Mouse (Mus musculus): Measurements from ENCODE around the gene Lca5l. TPM values are rescaled to one million over a fixed set of nuclear protein-coding genes. Genes with fewer than 3 reads are reported as not detected.
"Not testable (repeated sequence)": the region's sequence is repeated elsewhere in the genome, so short reads cannot be mapped to it uniquely, and the experiment has no call there.

Gene Lca5l
- polyA plus RNA-seq, 1 experiment from 2014 or later: 1.1 TPM

- Histone ChIP-seq H3K9ac (peak within 1 kb of the TSS; percentile 79), H3K27me3 (no peaks in the 10 kb centered on the region), H3K4me1 (peaks cover 23% of the 10 kb centered on the region), H3K4me2 (peak within 1 kb of the TSS; percentile 75), H3K9me3 (replicated peaks) (0 out of 2 replicates have a peak, but pooled peaks cover 4% of the 10 kb centered on the region), H3K27ac (peak within 1 kb of the TSS; percentile 52), H3K36me3 (ENCODE audit: poor library complexity, severe bottlenecking) (no peaks in the 10 kb centered on the region), H3K4me3 (peak within 1 kb of the TSS; percentile 69)
- WGBS: under 1% methylated on average over 68 of the region's 68 CpGs
- peak; percentile 98 for ATAC-seq
Measured at GRCm38 (mm10) chr16:96145110-96145800, 46.8 kb downstream of the Lca5l start, which contains the start of gene Wrb. Wrb (plus strand) TSS chr16:96145407.

GRCm38 (mm10) chr16:96144748-96145109, 47.3 kb downstream of the Lca5l start:
- not testable (repeated sequence) for H3K27me3 ChIP-seq; H3K4me2 ChIP-seq; H3K9me3 ChIP-seq (replicated peaks); H3K27ac ChIP-seq; H3K36me3 ChIP-seq (ENCODE audit: poor library complexity, severe bottlenecking); H3K9ac ChIP-seq
- H3K4me3 ChIP-seq: peak overlapping the region; percentile 69
- 28% methylated on average over 6 of the region's 6 CpGs for WGBS
- ATAC-seq: peak; percentile 28
- H3K4me1 ChIP-seq: peaks cover 23% of the 10 kb centered on the region

- WGBS: 1% methylated on average over 9 of the region's 9 CpGs
- H3K4me2 ChIP-seq: peak overlapping the region; percentile 89
- H3K36me3 ChIP-seq (ENCODE audit: poor library complexity, severe bottlenecking): peaks cover 29% of the 10 kb centered on the region
- peak overlapping the region; percentile 88 for H3K9ac ChIP-seq
- no peak for ATAC-seq
- peak overlapping the region; percentile 98 for H3K27ac ChIP-seq
- H3K9me3 ChIP-seq (replicated peaks): no peaks in the 10 kb centered on the region
- peak overlapping the region; percentile 69 for H3K4me3 ChIP-seq
- H3K4me1 ChIP-seq: peaks cover 39% of the 10 kb centered on the region
- H3K27me3 ChIP-seq: no peaks in the 10 kb centered on the region
Measured at GRCm38 (mm10) chr16:96128466-96128865, 63.6 kb downstream of the Lca5l start.

- no peaks in the 10 kb centered on the region for H3K27me3 ChIP-seq
- under 1% methylated on average over 55 of the region's 72 CpGs for WGBS
- peak within 1 kb of the TSS; percentile 89 for H3K4me2 ChIP-seq
- peak within 1 kb of the TSS; percentile 69 for H3K4me3 ChIP-seq
- peak within 1 kb of the TSS; percentile 98 for H3K27ac ChIP-seq
- peaks cover 35% of the 10 kb centered on the region for H3K36me3 ChIP-seq (ENCODE audit: poor library complexity, severe bottlenecking)
- H3K4me1 ChIP-seq: peaks cover 39% of the 10 kb centered on the region
- H3K9ac ChIP-seq: peak within 1 kb of the TSS; percentile 88
- H3K9me3 ChIP-seq (replicated peaks): no peaks in the 10 kb centered on the region
- peak; percentile 97 for ATAC-seq
Measured at GRCm38 (mm10) chr16:96127657-96128344, 64.3 kb downstream of the Lca5l start, which contains the start of gene Hmgn1. Hmgn1 (minus strand) TSS chr16:96127729.

- Histone ChIP-seq H3K4me1 (peaks cover 39% of the 10 kb centered on the region), H3K27ac (peak overlapping the region; percentile 98), H3K4me3 (peak overlapping the region; percentile 69), H3K4me2 (peak overlapping the region; percentile 89), H3K9me3 (replicated peaks) (no peaks in the 10 kb centered on the region), H3K9ac (peak overlapping the region; percentile 88), H3K27me3 (no peaks in the 10 kb centered on the region), H3K36me3 (ENCODE audit: poor library complexity, severe bottlenecking) (peaks cover 41% of the 10 kb centered on the region)
- ATAC-seq: peak; percentile 78
- 0% methylated on average over 38 of the region's 52 CpGs for WGBS
Measured at GRCm38 (mm10) chr16:96127288-96127656, 64.8 kb downstream of the Lca5l start.

GRCm38 (mm10) chr16:96126684-96127171, 65.3 kb downstream of the Lca5l start:
- peaks cover 39% of the 10 kb centered on the region for H3K4me1 ChIP-seq
- H3K27me3 ChIP-seq: no peaks in the 10 kb centered on the region
- H3K9ac ChIP-seq: peak overlapping the region; percentile 88
- ATAC-seq: no peak
- peaks cover 42% of the 10 kb centered on the region for H3K36me3 ChIP-seq (ENCODE audit: poor library complexity, severe bottlenecking)
- H3K4me3 ChIP-seq: peak overlapping the region; percentile 69
- 5% methylated on average over 19 of the region's 19 CpGs for WGBS
- H3K27ac ChIP-seq: peak overlapping the region; percentile 98
- H3K9me3 ChIP-seq (replicated peaks): no peaks in the 10 kb centered on the region
- H3K4me2 ChIP-seq: peak overlapping the region; percentile 89

- Histone ChIP-seq H3K9me3 (replicated peaks) (no peaks in the 10 kb centered on the region), H3K4me2 (no peak overlapping the region), H3K27me3 (no peaks in the 10 kb centered on the region), H3K9ac (no peak overlapping the region), H3K4me3 (no peak overlapping the region), H3K36me3 (ENCODE audit: poor library complexity, severe bottlenecking) (peaks cover 59% of the 10 kb centered on the region), H3K4me1 (peaks cover 15% of the 10 kb centered on the region), H3K27ac (no peak overlapping the region)
- no peak for ATAC-seq
- WGBS: 85% methylated on average over 4 of the region's 4 CpGs
Measured at GRCm38 (mm10) chr16:96120022-96120623, 71.9 kb downstream of the Lca5l start.

- Histone ChIP-seq H3K36me3 (ENCODE audit: poor library complexity, severe bottlenecking) (peaks cover 16% of the 10 kb centered on the region), H3K4me2 (no peak overlapping the region), H3K27ac (no peak overlapping the region), H3K4me3 (no peak overlapping the region), H3K9me3 (replicated peaks) (no peaks in the 10 kb centered on the region), H3K27me3 (no peaks in the 10 kb centered on the region), H3K4me1 (no peaks in the 10 kb centered on the region), H3K9ac (no peak overlapping the region)
- 55% methylated on average over 4 of the region's 4 CpGs for WGBS
- no peak for ATAC-seq
Measured at GRCm38 (mm10) chr16:96114729-96115128, 77.3 kb downstream of the Lca5l start.

GRCm38 (mm10) chr16:96112769-96113168, 79.3 kb downstream of the Lca5l start:
- no peak for ATAC-seq
- no peak overlapping the region for H3K27ac ChIP-seq
- H3K36me3 ChIP-seq (ENCODE audit: poor library complexity, severe bottlenecking): peaks cover 4% of the 10 kb centered on the region; the same call in 1 of the 2 replicates
- no peaks in the 10 kb centered on the region for H3K27me3 ChIP-seq
- no peaks in the 10 kb centered on the region for H3K4me1 ChIP-seq
- no peak overlapping the region for H3K4me3 ChIP-seq
- H3K9ac ChIP-seq: no peak overlapping the region
- H3K4me2 ChIP-seq: no peak overlapping the region
- H3K9me3 ChIP-seq (replicated peaks): no peaks in the 10 kb centered on the region
- WGBS: 46% methylated on average over 2 of the region's 2 CpGs

GRCm38 (mm10) chr16:96110655-96111345, 81.3 kb downstream of the Lca5l start:
- no peak overlapping the region for H3K9ac ChIP-seq
- H3K27me3 ChIP-seq: no peaks in the 10 kb centered on the region
- H3K36me3 ChIP-seq (ENCODE audit: poor library complexity, severe bottlenecking): no peaks in the 10 kb centered on the region
- no peak for ATAC-seq
- H3K4me2 ChIP-seq: no peak overlapping the region
- H3K9me3 ChIP-seq (replicated peaks): no peaks in the 10 kb centered on the region
- WGBS: 86% methylated on average over 5 of the region's 5 CpGs
- no peaks in the 10 kb centered on the region for H3K4me1 ChIP-seq
- H3K27ac ChIP-seq: no peak overlapping the region
- no peak overlapping the region for H3K4me3 ChIP-seq

GRCm38 (mm10) chr16:96109673-96110072, 82.4 kb downstream of the Lca5l start:
- WGBS: 77% methylated on average over 4 of the region's 4 CpGs
- no peak for ATAC-seq
- no peak overlapping the region for H3K4me2 ChIP-seq
- H3K36me3 ChIP-seq (ENCODE audit: poor library complexity, severe bottlenecking): no peaks in the 10 kb centered on the region
- no peaks in the 10 kb centered on the region for H3K9me3 ChIP-seq (replicated peaks)
- H3K27me3 ChIP-seq: no peaks in the 10 kb centered on the region
- no peak overlapping the region for H3K4me3 ChIP-seq
- no peaks in the 10 kb centered on the region for H3K4me1 ChIP-seq
- no peak overlapping the region for H3K27ac ChIP-seq
- no peak overlapping the region for H3K9ac ChIP-seq
